Mouse (Mus musculus) olfactory bulb, adult 2 months (tissue): ENCODE results near the gene Micu2.

Experiments used
- CTCF ChIP-seq: fragments of 200-500 bp; IDR thresholded peaks from 2 replicates; pipeline ENCODE4 v1.5.1; 2012; ENCODE audit warnings: low read depth, mild to moderate bottlenecking, low read length, moderate library complexity; ENCODE audit not compliant: insufficient read depth
- POLR2A ChIP-seq: fragments of 200-500 bp; IDR thresholded peaks from 2 replicates; pipeline ENCODE4 v1.6.1; 2012; ENCODE audit warnings: mild to moderate bottlenecking, low read depth, low read length, moderate library complexity; ENCODE audit not compliant: insufficient read depth

- TF ChIP-seq CTCF (no peak), POLR2A (no peak)
Measured at GRCm38 (mm10) chr14:57932881-57933443, 66.1 kb downstream of the Micu2 start.
